Mouse (Mus musculus) adrenal gland (tissue): ENCODE results near the gene 1110051M20Rik.

Source experiments
- intact Hi-C: fragments of 180-260 bp; cut with DNase I; formaldehyde crosslinking; loops from one replicate; pipeline ENCODE4 v1.15.1; 2025

The 1110051M20Rik gene

GRCm38 (mm10) chr2:91353854-91354253 is 90.7 kb downstream of the 1110051M20Rik start:
- intact Hi-C loops: no loop called here

- intact Hi-C loops: no loop called here
These were observed 92.7 kb downstream of the 1110051M20Rik start for GRCm38 (mm10) chr2:91351841-91352240.

- intact Hi-C loops: no loop called here
These were observed 94.5 kb downstream of the 1110051M20Rik start for GRCm38 (mm10) chr2:91349974-91350457.

GRCm38 (mm10) chr2:91348936-91349335 is 95.6 kb downstream of the 1110051M20Rik start:
- intact Hi-C loops: no loop called here

- intact Hi-C loops: no loop called here
These were observed 98.9 kb downstream of the 1110051M20Rik start for GRCm38 (mm10) chr2:91345644-91346043.

- intact Hi-C loops: no loop called here
These were observed 104.9 kb downstream of the 1110051M20Rik start for GRCm38 (mm10) chr2:91339591-91339990.

- intact Hi-C loops: no loop called here
These were observed 109.4 kb downstream of the 1110051M20Rik start for GRCm38 (mm10) chr2:91335128-91335527.

- intact Hi-C loops: no loop called here
These were observed 113.3 kb downstream of the 1110051M20Rik start for GRCm38 (mm10) chr2:91331051-91331843.

- intact Hi-C loops: no loop called here
These were observed 114.3 kb downstream of the 1110051M20Rik start for GRCm38 (mm10) chr2:91329996-91330738.

- intact Hi-C loops: no loop called here
These were observed 115.8 kb downstream of the 1110051M20Rik start for GRCm38 (mm10) chr2:91328729-91329125.

GRCm38 (mm10) chr2:91327968-91328728 is 116.4 kb downstream of the 1110051M20Rik start:
- intact Hi-C loops: no loop called here

- intact Hi-C loops: no loop called here
These were observed 117.7 kb downstream of the 1110051M20Rik start for GRCm38 (mm10) chr2:91326746-91327350.

GRCm38 (mm10) chr2:91324761-91325421 is 119.6 kb downstream of the 1110051M20Rik start:
- intact Hi-C loops: no loop called here

GRCm38 (mm10) chr2:91324346-91324745 is 120.2 kb downstream of the 1110051M20Rik start:
- intact Hi-C loops: no loop called here

- intact Hi-C loops: no loop called here
These were observed 122.0 kb downstream of the 1110051M20Rik start for GRCm38 (mm10) chr2:91322490-91322889.

GRCm38 (mm10) chr2:91321923-91322322 is 122.6 kb downstream of the 1110051M20Rik start:
- intact Hi-C loops: no loop called here

- intact Hi-C loops: no loop called here
These were observed 123.7 kb downstream of the 1110051M20Rik start for GRCm38 (mm10) chr2:91320559-91321529.

- intact Hi-C loops: no loop called here
These were observed 130.3 kb downstream of the 1110051M20Rik start for GRCm38 (mm10) chr2:91314184-91314583.

GRCm38 (mm10) chr2:91312578-91313311 is 131.8 kb downstream of the 1110051M20Rik start:
- intact Hi-C loops: no loop called here
